Mouse (Mus musculus): ENCODE data around the gene 2010111I01Rik.

Gene 2010111I01Rik

DNA sequence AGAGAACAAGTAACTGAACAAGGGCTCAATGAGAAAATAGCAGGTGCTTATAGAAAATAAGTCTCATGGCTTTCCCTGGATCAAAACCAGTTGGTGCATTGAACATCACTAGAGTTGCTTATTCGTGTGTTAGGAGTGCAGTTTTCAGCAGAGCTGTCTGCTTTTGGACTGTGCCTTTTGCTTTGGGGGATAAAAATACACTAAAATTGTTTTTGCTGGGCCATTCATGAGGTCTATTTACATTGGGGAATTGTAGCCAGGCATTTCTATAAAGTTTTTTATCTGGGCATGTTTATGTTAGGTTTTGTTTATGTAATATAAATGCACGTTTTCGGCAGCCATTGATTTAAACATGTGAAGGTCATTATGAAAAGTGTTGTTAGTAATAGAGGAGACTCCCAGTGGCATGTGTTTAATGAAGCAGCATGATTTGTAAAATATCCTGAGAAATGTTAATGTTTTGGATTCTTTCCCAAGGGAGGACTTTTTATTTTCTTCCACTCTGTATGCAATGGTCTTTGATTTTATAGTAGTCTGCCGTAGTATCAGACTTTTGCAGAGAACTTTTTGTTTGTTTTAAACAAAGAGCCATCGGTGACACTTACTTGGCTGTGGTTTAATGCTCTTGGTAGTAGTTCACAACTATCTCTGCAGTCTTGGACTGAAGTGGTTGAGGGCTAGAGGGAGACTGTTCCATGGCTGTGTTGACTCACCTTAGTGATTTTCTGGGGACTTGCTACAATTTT, 146.8 kb downstream of the 2010111I01Rik start:
- in situ Hi-C loops (cut with MboI, MseI): no loop called here

DNA sequence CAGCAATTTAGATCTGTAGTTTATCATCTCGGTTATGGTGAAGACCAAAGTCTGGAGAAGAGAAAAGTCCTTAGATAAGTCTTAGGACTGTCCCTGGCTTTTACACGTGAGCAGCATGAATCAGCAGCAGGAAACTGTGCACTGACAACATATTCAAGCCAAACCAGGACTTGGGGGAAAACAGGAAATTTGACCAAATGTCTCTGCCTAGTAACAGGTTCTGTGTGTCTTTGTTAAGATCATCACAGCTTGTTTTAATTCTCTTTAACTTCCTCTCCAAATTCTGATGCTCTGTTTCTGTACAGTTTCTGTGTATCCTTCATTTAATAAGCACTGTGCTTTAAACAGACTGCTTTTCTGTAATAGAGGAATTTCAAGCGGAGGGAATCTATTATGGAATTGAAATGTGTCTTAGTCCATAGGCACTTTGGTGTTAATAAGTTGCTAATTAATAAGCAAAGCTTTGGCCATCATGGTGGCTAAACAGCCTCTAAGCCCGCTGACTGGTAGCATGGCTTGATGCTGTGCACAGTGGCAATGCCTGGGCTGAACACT, 147.4 kb downstream of the 2010111I01Rik start:
- in situ Hi-C loops (cut with MboI, MseI): no loop called here

DNA sequence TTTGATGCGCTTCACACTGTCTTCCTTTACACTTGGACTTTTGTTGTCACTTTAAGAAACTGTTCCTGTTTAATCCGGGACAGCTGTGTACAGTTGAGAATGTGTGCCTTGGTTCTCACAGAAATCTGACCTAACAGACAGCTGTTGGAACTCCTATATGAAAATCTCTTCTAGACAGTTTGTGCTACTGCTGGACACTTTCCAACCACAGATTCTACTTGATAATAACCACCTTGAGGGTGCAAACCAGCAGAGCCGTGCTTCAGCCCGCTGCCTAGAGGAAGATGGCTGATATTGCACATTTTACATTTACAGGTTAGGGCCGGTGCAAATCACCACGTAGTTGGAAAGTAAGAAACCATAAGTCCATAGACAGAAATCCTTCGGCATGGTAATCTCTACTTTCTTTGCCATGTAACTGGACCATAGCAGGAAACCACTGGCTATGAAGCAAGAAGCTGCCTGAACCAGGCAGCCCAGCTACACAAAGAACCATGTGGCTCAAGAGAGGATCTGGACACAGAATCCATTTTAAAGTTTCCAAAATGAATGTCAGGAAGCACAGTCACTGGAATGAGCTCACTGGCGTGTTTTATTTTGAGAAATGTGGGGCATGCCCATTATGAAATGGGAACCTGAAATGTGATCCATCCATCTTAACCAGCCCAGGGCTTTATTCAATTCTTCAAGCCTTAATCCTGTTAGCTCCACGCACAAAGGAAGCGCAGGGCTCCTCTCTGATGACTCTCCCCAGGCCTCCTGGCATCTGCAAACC, 148.1 kb downstream of the 2010111I01Rik start:
- in situ Hi-C loops (cut with MboI, MseI): no loop called here

DNA sequence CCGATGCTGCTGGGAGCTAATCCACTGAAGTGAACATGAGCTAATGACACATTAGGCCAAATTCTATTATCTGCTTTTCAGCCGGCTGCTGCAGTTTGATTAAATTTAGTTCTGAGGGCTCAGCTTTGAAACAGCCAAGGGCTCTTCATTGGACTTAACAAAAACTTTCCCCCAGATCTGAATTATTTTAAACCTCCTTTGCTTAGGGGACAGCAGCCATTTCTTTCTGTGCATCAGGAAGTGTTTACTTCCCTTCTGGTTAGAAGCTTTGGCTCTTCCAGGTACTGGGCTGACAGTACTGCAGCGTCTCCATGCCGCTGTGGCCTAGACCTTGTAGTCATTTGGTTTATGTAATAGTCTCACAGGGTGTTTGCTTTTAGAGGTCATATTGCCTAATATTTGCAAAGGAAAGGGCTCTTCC, 149.2 kb downstream of the 2010111I01Rik start:
- in situ Hi-C loops (cut with MboI, MseI): no loop called here

DNA sequence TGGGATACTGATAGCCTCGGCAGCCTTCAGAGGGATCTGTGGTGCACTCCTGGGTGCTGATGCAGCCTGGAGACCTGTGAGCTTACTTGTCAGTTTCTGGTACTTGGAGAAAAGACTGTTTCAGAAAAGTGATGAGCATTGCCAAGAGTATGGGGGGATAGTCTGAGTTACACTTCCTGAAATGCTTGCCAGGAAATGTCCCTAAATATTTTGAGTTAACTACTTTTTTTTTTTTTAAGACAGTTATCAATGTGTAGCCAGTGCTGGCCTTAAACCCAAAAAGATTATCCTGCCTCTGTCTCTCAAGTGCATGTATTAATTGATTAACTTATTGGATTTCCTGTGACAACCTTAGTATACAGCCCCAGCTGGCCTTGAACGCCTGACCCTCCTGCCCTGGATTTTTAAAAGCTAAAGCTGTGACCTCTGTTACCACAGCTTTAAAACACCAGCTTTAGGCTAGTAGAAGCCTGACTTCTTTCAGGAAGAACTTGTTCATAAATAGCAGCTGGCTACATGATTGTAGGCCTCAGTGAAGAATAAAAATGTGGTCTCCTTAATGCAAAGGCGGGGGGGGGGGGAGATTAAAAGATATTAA, 150.6 kb downstream of the 2010111I01Rik start:
- in situ Hi-C loops (cut with MboI, MseI): loop anchor here (5.0 kb wide), 1 partner anchor 63 kb away; no protein-coding TSS in a partner anchor

DNA sequence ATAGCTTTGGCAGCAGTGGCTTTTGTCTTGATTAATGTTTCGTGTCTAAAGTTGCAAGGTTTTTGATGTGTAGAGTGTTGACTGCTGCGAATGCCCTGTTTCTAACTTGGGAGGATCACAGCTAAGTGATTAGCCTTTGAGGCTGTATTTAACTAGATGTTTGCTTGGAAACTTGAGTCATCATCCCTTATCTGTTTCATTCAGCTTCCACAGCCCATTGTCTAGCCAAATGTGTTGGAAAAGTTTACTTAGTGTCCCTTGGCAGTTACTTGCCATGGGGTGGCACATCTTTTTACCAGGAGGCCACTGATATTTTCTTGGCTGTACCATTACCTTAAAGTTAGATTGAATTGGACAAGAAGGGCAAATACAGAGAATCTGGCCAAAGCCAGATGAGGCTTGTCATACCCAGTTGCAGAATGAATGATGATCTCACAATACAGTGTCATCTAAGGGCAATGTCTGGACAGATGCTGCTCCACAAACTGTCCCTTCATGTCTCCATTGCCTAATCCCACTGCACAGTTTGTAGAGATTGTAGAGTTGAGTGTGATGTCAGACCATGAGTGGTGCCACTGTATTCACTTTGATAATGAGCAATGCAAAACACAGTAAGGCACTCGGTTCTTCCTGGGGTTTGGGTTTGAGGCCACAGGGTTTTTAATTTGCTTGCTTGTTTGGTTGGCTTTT, 152.9 kb downstream of the 2010111I01Rik start:
- in situ Hi-C loops (cut with MboI, MseI): loop anchor here (5.0 kb wide), 1 partner anchor 65 kb away; no protein-coding TSS in a partner anchor

DNA sequence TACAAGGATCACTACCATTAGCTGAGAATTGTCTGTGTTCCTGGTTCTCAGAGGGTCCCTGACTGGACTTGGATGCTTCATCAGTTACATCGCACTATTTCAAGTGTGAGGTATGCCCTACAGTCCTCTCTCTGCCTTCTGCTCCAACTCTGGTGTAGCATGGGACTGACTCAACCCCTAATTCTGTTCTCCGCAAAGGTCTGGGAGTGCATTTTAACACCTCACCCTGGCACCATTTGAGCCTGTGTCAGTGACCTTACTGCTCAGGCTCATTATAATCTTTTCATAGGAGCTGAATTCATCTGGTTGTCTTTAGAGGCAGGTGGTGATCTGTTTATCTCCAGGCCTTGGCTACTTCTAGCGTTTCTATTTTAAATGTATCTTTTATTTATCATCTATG, 154.0 kb downstream of the 2010111I01Rik start:
- in situ Hi-C loops (cut with MboI, MseI): loop anchor here (5.0 kb wide), 1 partner anchor 66 kb away; no protein-coding TSS in a partner anchor

DNA sequence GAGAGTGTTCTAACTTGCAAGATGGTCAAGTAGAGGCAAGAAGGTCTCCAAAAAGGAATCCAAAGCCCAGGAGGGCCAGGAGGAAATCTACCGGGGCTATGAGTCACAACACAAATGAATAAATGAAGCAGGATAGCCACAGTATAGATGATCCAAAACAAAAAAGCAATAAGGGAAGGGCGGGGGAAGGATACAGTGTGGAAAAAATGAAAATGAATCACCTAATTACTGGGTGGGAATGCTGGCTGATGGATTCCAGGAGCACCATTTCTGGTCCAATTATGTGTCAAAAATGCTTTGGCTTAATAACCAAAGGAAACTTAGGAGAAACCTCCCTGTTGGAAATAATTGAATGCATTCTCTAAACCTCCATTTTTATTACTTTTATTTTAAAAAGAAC, 155.6 kb downstream of the 2010111I01Rik start:
- in situ Hi-C loops (cut with MboI, MseI): no loop called here

DNA sequence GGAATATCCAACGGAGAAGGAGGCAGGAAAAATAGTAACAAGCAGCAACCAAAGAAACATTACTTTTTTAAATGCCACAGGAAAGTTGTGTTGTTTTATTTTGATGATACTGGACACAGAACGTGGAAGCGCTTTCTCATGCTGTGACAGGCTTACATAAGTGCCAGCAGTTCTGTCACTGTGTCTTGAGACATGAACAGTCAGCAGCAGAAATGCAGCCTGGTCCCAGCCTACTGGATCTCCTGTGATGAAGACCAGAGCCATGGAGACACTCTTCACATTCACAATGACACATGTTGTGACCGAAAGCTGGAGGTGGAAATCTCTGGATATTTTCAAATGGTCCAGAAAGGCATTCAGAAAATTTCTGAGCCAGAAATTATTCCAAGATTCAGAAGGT, 157.1 kb downstream of the 2010111I01Rik start:
- in situ Hi-C loops (cut with MboI, MseI): no loop called here

DNA sequence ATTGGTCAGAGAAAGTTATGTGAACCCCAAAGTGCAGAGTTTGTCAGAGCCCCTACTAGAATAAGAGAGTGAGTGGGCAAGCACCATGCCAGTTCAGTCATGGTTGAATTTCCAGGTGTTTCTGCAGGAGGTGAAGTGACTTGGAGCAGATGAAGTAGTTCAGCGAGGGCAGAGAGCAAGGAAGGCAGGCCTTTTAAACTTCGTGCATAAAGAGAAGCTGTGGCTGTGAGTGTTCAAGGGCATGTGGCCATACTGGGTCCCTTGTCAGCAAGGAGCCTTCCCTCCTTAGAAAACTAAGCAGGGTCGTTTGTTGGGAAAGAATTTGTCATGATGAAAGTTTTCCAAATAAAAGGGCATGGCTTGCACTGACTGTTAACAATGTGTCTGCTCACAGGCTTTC, 161.5 kb downstream of the 2010111I01Rik start:
- in situ Hi-C loops (cut with MboI, MseI): no loop called here

DNA sequence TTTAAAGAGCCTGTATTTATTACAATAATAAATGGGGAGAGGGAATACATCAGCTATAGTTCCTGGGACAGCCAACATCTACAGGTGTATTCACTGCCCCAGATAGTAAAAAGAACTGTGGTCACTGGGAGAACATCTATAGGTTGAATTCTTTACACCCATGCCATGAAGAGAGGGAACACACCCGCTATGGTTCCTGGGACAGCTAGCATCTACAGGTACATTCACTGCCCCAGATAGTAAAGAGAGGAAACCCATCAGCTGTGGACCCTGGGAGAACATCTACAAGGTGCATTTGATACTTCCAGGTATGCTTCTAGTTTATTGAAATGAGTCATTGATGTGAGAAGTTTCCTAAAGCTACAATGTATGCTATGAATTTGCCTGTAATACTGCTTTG, 162.8 kb downstream of the 2010111I01Rik start:
- in situ Hi-C loops (cut with MboI, MseI): no loop called here

DNA sequence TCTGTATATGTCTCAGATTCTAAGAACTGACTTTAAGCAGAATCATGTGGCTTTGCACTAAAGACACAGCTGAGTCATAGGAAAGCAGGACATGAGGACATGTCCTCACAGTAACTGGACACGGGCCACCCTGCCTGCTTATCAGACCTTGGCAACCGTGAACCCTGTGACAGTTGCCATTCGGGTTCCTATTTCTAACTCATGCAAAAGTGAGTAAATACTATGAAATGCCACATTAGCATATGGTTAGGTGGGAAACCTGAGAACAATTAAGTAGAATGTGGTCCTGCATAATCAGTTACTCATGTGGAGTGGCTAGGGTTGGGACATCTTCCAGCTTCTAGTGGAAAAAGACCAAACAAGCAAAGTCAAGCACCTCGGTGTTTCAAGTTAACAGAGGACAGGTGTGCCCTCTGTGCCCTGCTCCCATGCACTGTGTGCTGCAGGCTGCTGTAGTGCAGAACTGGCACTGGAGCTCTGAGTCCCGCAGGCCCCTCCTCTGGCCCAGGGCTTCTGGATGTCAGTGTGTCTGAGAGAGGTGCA, 170.3 kb downstream of the 2010111I01Rik start:
- in situ Hi-C loops (cut with MboI, MseI): loop anchor here (5.0 kb wide), 1 partner anchor 52 kb away; no protein-coding TSS in a partner anchor

DNA sequence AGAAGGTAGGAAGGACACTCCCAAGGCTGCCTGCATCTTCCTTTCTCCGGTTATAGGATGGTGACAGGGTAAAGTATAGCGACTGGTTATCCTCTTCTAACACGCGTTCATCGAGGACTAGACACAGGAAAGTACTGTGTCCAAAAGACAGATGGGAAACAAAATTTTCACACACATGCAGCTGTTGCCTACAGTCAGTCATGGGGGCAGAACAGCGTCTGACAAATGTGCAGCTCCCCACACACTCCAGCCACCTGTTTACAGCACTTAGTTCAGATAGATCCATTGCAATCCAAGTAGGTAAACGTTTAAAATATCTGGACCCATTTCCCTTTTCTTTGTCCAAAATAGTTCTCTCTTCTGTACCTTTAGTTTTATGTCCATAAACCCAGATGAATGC, 171.3 kb downstream of the 2010111I01Rik start:
- in situ Hi-C loops (cut with MboI, MseI): loop anchor here (5.0 kb wide), 1 partner anchor 51 kb away; no protein-coding TSS in a partner anchor

DNA sequence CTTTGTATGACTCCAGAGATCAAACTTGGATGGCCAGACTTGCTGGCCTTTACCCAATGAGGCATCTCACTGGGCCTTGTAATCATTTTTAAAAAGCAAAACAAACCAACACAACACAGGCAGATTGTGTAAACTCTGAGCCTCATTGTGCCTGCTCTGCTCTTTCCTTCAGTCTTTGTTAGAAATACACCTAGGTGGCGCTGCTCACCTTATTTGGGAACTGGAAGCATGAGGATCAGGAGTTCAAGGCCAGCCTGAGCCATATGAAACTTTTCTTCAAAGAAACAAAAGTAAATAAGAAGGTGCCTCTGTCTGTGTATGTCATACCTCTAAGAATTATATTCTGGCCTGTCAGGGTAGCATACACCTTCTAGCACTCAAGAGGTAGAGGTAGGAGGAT, 172.1 kb downstream of the 2010111I01Rik start:
- in situ Hi-C loops (cut with MboI, MseI): loop anchor here (5.0 kb wide), 1 partner anchor 51 kb away; no protein-coding TSS in a partner anchor

DNA sequence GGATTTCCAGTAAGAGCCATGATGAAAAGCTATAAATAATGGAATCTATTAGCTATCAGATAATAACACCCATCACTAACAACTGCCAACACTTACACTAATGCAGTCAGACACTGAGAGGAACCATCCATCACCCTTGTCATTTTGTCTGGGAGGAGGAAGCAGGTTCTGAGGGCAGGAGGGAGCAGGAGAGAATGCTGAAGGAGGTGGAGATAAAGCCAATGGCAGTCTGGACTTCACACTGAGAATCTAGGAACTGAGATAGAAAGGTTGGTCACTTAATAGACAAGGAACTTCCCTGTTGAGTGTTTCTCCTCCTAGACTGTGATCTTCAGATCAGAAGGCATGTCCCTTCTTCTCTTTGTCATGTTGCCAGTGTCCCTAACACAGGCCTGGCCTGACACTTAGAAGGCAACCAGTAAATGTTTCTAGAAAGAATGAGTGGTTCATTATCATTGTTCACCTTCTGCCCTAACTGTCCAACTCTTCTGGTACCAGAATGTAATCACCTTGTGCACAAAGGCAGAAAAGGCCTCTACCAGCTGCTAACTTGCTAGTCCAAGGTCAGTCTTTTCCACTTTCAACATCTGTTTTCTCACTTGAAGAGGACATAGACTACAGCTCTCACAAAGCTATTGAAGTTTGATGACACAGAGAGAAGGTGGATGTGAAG, 173.8 kb downstream of the 2010111I01Rik start:
- in situ Hi-C loops (cut with MboI, MseI): loop anchor here (5.0 kb wide), 1 partner anchor 49 kb away; no protein-coding TSS in a partner anchor

DNA sequence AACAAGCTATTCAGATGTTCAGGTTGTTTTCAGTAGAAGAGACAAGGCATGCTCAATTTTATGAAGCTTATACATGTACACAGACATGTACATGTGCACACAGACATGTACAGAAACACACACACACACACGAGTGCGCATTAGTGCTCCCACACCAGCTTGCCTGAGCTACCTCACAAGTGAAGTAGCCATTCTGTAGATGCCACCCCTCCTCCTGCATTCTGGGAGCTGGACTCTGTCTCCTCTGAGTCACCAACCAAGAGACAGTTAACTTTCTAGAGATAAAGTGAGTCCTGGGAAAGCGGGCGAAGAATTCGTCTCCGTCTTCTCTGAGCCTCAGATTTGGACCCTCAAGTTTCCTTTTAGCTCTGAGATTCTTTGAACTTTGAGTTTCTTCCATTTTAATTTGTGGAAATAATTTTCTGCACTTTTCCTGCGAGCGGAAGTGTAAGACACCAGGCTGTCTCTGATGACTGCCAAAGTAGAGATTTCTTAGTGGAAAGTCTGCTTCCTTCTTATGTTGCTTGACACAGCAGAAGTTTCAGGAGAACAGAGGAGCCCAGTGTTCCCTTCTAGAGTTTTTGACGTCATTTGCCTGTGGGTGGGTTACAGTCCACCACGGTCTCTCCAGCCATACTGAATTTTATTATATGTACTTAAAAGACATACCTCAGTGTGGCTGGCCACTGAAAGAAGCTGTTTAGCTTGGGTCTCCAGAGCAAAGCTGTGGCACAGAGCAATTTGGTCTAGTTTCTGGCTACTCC, 175.0 kb downstream of the 2010111I01Rik start:
- in situ Hi-C loops (cut with MboI, MseI): loop anchor here (5.0 kb wide), 1 partner anchor 48 kb away; no protein-coding TSS in a partner anchor

DNA sequence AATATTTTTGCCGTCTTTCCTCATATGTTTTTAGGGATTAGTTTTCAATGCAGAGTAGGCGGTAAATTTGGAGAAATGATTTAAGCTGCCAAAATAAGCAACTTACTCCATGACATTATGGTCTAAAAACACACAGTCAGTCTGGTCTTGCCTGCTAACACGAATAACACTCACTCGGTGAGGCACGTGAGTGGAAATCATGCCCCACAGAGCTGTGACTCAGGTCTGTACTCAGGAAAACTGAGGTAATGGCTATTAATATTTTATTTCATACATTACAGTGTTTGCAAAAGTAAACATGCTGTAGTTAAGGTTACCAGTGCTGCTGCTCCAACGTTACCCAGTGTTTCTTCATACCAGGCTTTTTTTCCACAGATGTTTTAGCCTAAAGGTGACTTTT, 176.1 kb downstream of the 2010111I01Rik start:
- in situ Hi-C loops (cut with MboI, MseI): no loop called here

DNA sequence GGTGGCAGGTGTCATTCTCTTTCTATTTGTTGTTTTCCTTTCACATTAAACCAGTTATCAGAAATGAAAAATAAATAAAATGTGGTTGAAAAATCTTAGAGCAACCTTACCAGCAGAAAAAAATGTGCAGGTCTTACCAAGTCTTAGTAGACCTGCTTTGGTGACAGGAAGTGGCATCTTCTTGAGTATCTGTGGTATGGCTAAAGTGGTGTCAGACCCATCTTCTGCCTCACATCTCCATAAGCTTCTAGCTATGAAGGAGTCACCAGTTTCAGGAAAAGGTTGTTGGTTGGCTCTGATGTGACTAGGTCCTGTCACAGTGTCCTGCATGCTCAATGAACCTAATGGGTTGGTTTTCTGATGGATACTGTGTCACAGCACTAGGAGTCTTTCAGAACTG, 176.6 kb downstream of the 2010111I01Rik start:
- in situ Hi-C loops (cut with MboI, MseI): no loop called here

DNA sequence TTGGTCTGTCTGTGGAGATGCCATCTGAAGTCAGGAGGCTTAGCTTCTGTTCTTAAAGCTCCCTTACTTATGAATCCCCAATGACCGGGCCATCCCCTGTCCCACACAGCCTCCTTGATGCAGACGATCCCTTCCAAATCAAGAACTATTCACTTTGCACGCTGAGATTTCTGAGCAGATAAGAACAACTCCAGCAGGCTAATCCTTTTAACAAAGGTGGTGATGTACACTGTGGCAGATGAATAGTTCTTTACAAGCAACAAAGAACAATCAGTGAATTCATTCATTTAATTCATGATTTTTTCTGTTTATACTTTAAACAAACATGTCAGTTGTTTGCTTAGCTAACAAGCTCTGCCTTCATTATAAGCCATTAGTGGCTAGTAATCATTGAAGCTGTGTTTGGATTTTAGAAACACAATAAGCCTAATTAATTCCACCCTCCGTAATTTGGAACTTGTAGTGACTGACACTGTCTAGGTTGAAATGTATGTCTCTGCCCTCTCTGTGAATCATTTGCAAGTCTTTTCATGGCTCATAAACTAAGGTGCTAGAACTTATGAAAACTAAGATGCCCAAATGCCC, 182.0 kb downstream of the 2010111I01Rik start:
- in situ Hi-C loops (cut with MboI, MseI): no loop called here
